Mouse (Mus musculus): Measurements from ENCODE around the gene Ppp1r7.

DNA sequence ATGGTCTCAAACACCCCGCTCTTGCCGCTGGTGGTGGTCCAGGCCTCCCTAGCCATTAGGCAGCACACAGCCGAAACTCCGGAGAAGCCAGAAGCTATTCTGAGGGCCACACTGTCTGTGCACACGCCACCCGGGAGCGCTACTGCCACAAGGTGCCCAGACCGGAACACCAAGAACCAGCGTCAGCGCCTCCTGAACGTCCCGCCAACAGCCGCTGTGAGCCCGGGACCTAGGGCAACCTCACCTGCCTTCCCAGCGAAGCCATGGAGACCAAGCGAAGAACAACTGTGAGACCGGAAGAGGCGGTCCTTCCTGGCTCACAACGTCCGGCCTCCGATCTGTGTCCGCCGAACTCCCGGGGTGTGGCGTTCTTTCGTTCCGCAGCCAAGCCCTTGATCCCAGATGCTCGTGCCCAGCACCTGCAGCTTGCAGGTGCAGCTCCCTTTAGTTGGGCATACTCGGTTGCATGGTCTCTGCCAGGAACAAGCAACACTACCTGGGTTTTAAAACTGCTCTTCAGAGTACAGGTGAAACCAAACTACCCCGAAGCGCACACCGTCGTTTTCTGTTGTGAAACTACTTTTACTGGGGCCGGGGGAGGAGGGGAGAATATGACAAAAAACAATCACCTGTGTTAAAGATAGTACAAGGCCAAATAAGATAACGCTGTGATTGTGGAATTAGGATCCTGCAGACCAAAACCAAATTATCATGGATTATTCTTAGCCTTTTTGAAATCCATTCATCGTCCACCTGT is 36.9 kb upstream of the Ppp1r7 start, which contains the start of gene Mterf4:
- peak; percentile 45; the same call in 1 of the 2 replicates for TF ChIP-seq POLR2A (IDR thresholded peaks at IDR 0.05; ENCODE audit: insufficient read depth, low read depth, low read length)
- no peak for TF ChIP-seq CTCF (IDR thresholded peaks at IDR 0.05; ENCODE audit: insufficient read depth, low read depth, low read length)
